Mouse (Mus musculus): Measurements from ENCODE around the gene Nedd9.
"Not testable (repeated sequence)": the region's sequence is repeated elsewhere in the genome, so short reads cannot be mapped to it uniquely, and the experiment has no call there.

The Nedd9 gene

DNA sequence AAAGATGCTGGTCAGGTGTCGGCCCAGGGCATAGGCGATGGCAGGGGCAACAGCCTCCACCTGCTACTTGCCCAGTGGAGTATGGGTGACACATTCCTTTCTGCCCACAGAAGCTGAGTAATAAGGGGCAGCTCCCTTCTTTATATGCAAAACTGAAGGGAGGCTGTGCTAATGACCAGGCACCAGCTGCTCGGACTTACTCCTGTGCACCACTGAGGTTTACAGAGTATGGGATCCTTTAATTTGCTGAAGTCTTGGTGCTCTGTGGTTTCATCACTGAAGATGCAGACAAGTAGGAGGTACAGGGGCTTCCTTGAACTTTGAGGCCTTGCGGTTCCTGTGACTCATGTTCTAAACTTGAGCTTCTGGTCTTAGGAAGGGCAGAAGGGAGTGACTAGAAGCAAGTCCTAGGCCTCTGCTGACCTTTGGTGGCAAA lies 120.0 kb downstream of the Nedd9 start:
- no peak for DNase-seq

DNA sequence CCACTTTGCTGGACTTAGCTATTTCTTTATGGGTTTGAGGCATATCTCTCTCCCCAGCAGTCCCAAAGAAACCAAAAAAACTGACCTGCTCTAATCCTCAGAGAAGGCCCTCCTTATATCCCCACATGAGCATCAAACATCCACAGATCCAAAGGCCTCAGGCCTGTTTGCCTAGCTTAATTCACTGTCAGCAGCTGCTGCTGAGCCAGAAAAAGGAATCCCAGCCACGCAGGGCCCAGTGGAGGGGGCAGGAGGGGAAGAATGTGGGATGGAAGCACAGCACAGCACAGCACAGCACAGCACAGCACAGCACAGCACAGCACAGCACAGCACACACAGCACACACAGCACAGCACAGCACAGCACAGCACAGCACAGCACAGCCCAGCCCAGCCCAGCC lies 120.6 kb downstream of the Nedd9 start:
- not testable (repeated sequence) for DNase-seq

DNA sequence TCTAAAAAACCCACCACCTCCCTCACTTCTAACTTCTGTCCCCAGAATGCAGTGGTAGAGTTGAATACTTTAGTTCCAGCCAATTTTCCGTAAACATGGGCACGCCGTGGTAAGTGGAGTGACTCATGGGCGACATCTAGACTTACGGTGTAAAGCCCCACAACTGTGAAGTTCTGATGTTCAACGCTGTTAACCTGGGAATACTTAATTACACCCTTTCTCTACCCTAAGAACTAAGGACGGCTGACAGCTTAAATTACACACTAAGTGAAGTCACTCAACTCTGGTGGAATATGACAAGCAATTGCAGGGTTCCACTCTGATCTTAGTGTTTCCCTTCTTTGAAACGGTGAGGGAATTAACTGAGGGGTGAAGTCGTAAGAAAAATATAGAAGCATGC lies 122.9 kb downstream of the Nedd9 start:
- no peak for DNase-seq

DNA sequence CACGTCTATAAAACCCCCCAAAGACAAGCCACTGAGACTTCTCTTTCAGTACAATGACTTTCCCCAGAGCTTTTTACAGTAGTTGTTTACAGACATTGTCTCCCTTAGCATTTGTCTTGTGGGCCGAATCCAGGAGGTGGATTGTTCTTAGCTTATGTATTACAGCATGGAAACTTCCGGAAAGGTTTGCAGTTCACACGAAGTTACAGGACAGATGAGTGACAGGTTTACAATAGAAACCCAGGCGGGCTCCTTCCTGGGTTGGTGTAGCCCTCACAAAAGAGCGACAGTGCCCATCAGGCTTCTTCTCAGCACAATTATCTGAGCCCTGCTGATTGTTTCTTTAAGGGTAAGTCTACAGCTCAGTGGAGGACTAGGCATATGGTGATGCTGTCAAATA lies 124.3 kb downstream of the Nedd9 start:
- no peak for DNase-seq

DNA sequence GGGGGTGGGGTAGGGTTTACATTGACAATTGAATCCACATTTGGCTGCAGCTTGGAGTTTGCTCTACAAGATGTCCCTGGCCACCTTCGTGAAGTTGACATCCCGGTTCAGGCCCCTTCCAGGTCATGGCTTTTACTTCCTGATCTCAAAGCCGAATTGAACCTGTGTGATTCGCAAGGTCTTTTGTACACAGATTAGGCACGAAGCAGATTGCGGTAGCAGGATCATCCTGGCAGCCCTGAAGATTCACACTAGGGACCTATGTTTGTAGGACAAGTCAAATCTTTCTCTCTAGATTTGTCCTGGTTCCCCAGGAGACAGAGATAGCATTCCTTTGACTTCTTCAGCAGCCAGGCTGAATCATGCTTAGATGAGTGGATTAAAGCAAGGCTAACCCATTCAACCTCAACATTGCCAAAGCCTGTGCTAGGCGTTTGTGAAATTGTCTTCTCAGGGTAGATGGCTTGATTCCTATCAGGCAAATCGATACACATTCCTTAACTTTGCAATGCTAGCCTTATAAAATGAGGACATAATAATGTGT lies 126.8 kb downstream of the Nedd9 start:
- DNase-seq, result no peak

DNA sequence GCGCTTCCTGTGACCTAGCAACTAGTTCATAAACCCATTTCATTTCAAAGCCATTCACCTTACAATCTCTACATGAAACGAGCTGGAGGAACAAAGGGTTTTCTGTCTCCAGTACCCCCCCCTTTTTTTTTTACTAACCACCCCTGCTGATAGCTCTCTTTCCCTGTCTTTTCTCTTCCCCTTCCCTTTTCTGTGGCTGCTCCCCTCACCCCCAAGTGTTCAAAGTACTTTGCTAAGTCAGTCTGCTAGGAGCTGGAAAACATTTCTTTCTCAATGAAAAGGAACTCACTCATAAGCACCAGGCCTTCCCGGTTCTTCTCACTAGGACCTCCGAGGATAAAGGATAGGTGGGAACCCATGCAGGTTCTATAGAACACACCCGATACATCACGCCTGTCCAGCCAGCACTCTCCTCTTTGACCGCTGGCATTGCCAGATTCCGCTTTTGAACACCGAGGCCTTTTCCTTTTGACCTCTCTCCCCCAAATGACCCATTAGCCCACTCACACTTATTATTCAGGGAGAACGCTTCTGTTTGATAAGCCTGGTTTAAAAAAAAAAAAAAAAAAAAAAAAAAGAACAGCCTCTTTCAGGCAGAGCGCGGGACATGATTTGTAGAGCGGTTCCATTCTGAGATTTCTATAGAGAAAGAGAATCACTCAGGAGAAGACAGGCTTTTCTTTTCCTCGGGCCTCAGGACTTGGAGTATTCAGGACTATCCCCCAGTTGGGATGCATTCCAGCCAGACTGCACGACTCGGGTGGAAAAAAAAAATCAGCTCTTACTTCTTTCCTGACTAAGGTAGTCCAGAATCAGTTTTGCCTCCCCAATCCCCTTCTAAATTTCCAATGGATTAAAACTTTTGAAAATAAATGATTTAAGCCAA lies 127.6 kb downstream of the Nedd9 start:
- DNase-seq, result no peak

DNA sequence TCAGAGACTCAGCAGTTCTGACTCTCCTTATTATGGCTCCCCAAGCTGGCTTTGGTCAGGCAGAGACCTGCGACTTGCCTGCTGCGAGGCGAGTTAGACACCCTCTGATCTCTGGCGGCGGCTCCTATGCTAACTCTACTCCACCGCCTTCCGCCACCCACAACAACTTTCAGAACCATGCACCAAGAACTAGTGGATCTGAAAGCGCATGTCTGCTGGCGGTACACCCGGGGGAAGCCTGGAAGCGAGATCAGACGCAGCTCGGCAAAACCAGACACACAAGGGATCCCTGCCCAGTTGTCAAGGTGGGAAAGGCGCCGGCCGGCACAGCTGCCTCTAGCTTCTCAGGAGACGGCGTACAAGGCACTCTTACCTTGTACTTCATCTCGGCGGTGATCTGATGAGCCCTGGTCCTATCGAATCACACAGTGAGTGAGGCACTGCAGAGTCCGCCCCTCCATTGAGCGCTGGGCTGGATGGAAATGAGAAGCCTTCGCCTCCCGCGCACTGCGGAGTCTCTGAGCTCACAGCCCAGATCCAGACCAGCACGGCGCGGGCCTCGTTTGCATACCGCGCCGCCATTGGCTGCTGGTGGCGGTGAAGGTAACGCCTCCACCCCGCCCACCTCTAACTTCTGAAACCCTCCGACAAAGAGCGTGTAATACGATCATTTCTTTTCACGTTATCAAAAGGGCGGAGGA lies 128.5 kb downstream of the Nedd9 start:
- peak; percentile 97 for DNase-seq

DNA sequence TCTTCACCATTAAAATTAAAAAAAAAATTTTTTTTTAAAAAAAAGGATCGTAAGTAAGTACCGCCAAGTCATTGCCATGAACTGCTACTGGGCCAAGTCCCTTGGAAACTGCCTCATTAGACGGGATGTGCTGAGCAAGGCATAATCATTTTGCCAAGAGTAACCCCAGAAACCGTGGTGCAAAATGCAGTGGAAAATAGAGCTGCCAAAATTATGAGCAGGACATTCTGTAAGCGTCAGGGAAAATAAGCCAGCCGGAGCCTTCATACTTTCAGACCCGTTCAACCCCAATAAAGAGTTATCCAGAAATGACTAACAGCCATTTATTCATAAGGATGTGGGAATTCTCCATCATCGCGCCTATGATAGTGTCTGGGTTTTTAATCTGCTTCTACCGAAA lies 129.2 kb downstream of the Nedd9 start:
- peak; percentile 54 to 66 for DNase-seq

DNA sequence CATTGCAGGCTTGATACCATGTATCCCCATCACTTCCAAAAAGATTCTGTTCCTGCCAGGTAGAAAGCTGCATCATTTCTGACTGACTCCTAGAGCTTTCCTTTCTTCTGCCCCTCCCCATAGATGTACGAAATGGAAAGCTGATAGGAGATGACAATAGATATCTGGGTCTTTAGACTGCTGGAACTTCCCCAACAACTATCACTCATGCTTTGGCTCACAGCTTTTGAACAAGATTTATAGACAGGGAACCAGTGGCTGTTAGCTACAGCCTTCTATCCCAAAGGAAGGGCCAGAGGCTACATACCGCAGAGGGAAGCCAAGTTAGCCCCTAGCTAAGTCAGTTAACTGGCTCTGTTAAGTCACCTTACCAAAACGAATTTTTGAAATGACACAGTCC lies 129.6 kb downstream of the Nedd9 start:
- DNase-seq, result no peak

DNA sequence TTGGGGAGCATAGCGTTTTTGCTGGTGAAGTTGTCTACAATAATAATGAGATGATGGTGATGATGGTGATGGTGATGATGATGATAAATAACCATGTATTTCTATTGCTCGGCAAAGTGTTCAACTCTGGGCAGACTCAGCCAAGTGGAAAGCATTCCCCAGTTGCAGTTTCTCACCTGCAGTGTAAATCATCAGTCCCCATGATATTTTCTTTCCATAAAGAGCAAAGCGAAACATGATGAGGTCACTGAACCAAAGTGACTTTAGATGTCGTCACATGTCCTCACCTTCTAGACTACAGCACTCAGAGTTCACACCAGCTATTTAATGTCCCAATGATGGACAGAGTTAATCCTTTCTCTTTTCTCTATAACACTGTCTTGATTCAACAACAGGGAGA lies 130.0 kb downstream of the Nedd9 start:
- no peak for DNase-seq

DNA sequence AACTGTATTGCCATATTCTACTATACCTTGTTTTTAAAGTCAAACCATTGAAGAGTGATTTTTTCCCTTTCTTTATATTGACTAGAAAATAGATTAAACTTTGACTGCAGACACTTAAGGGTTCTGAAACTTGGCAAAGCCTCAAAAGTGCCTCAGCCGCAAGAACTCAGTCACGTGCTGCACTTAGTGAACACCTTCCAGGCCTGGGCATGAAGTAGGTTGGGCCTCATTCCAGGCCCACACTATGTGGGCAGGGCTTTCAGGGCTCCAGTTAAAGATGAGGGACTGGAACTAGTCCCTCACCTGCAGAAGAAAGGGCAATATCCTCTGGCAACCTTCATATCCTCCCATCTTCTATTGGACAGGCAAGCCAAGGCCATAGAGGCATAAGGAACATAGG lies 131.6 kb downstream of the Nedd9 start:
- DNase-seq, result peak; percentile 82 to 91

DNA sequence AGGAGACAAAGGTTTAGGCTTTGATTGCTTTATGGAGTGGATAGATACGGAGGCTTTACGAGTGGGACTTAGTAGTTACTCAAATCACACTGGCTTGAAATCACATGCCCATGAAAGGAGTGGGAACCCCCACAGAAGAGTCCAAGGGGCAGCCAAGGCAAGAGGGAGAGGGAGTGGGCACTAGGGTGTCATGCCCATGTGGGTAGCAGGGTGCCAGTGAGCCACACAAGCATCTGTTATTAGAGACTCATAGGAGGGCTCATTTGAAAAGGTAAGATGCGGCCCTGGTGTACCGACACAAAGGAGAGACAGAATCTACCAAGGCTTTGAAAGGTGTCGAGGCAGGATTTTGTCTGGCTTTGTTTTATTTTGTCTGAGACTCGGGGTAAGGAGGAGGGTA lies 132.6 kb downstream of the Nedd9 start:
- DNase-seq, result peak in 1 of 2 experiments; percentile 39

DNA sequence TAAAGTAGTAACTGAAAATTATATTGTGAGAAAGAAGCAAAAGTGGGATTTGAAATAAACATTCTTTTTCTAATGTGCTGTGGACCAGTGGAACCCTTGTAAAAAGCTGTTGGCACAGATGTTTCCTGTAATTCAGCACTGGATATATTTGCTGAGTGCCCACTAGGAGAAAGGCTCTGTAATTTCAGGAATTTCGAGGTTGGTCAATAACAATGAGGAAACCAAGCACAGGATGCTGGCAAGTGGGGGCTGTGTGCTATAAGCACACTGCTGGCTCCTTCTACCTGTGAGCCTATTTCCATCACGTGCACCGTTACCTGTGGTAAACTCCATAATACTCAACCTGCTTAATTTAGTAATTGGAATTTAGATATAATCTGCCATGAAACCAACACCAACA lies 133.5 kb downstream of the Nedd9 start:
- DNase-seq, result no peak

DNA sequence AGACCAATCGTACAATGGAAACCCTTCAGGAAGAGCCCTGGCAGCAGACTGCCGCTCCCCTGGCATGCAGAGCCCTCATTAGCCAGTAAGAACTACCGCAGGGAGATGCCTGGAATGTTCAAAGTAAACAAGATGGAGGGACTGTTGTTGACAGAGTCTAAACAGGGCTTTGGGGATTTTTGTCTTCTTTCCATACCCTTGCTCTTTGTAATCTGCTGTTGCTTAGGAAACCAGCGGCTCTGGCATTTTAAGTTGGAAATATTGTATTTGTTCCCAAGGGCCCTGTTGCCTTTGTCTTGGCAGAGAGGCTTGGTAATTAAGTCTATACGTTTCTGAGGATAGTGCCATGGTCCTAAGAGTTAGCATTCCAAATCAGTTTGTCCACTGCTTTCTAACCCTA lies 134.8 kb downstream of the Nedd9 start:
- no peak for DNase-seq

DNA sequence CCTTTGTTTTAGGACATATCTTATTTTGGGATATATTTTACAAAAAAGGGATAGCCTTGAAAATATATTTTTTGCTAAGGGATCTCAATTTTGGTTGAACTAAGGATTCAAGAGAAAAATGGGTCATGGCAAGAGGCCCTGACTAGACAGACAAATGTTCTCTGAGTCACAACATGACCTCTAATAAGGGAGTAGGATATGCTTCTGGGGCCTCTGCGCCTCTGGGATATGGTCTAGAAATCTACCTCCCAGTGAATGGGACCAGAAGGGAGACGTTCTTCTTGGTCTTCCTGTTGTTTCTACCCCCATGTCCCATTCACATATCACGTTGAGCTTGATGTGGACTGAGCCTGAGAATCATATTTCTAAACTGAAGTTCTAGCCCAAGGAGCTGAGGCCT lies 136.6 kb downstream of the Nedd9 start:
- no peak for DNase-seq

DNA sequence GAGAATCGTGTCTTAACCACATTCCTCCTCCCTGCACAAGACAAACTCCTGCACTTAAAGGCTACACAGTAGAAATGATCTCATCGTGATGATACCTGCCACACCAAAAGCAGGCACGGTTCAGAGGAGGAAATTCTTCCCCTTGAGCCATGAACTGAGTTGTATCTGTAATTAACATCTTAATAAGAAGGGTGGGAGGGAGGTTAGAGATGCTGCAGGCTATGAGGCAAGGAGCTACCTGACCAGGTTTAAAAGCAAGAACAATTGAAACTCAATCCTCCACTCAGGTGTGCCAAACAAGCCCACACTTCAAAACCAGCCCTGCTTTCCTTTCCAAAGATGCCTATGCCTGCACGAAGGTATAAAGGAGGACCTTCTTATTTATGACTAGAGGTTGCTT lies 137.4 kb downstream of the Nedd9 start:
- DNase-seq, result no peak

DNA sequence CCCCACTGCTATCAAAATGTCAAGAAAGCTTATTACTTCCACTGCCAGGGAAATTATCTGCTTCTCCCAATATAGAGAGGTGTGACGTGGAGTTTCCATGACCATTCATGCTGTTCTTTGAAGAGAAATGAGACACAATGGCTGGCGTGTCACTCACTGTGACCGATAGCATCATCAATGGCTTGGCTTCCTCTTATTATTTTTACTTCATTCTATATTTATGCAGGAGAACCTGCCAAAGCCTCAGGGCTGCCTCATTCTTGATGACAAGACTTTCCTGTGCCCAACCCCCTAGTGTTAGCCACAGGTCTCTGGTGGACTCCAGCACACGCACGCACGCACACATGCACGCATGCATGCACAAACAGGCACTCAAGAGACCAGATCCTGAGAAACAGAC lies 141.4 kb downstream of the Nedd9 start:
- peak; percentile 45 to 75 for DNase-seq

DNA sequence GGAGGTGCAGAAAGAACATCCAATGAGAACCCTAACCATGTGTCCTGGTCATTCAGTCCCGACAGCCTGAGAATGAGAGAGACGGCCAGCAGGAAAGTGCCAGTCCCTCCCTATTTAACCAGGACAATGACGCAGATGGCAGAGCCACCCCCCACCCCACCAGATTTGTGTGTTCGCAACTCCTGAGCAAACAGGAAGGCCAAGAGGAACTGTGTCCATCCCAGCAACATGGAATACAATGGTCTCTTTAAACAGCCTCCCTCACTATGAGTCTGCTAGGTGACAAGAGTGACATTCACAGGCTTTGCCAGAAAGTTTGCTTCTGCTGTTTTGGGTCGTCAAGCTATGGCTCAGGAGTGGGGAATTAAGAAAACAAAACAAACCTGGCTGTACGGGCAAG lies 141.9 kb downstream of the Nedd9 start:
- peak; percentile 46 to 67 for DNase-seq

DNA sequence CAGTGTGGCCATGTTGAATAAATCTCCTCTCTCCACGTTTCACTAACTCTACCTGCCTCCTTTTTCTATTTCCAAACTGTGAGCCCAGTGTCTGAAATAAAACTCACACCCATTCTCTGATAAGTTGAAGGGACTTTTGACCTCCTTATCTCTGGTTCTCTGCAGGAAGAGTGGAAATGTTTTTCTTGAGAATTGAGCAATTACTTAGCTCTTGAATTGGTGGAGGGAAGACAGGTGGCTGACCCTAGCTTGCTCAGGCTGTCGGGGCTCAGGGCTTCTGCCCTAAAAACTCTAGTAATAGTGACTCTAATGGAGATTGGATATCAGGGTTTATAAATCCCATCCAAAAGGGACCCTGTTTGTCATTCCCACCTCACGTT lies 143.3 kb downstream of the Nedd9 start:
- no peak for DNase-seq

DNA sequence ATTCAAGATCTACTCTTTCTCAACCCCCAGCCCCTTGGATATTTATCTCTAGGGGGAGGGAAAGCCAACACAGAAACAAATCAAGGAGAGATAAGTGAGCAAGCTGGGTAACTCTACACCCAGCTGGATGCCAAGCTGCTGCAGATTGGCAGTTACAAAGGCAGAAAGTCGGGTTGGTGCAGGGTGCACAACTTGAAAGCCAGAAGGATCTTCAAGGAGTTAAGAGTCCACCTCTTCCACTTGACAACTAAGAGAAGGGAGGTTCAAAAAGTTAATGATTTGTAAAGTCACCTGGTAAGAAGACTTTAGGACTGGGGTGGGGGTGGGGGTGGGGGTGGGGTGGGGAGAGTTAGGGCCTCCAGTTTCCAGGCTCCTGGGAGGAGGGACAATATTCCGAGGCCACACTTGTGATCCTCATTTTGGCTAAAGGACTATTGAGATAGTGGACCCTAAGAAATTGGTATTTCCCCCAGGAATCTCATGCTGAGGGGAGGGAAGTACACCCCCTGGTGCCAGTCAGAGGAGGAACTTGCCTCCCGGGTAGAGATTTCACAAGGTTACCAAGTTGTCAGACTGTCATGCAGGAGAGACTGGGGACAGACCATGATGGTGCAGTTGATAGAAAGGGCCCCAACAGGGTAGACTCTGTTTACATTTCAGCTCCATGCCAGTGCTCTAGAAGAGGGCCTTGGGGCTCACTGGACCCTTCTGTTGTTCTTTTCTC lies 143.8 kb downstream of the Nedd9 start:
- peak; percentile 63 to 73 for DNase-seq

DNA sequence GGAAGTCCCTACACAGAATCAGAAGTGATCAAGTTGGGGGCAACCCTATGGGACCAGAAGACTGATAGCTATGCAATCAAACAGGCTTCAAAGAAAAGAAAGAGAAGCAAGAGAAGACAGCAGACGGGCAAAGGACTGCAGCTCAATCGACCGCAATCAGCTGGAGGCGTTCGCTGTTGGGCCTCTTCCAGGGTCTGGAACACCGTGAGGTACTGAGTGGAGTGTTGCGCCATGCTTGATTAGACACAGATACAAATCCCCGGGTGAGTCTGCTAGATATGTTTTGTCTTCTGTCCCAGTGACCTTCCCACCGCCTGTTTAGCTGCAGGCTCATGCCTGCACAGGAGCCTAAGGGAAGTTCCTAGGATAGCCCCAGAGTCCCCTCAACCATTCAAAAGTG lies 145.7 kb downstream of the Nedd9 start:
- peak; percentile 69 to 78 for DNase-seq

DNA sequence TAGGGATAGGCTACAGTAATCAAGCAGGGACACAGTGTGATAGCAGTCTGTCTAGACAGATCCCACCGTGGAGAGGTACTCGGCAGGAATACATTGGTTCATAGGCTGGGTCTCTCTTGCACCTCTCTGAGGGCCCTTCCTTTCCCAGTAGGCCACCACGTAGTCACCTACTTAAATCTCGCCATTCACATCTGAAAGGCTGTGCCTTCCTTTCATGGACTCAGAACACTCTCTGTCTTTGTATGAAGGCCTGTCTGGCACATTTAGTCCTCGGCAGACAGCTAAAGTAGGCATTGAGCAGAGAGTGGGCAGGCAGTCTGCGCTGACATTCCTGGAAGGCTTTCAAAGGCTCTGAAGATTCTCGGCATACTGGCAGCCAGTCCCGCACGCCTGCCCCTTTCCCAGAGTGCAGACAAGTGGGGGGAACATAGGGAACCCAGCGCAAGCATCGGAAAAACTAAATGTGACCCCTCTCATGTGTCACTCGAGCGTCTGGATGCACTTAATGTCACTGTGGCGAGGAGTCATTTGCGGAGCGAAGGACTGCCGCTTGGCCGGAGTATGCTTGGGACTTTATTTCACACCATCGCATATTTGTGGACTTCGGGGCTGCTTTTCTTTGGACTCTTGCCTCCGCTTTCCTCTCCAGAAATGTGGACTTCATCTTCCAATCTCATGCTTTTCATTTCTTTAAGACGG lies 147.4 kb downstream of the Nedd9 start:
- peak; percentile 53 for DNase-seq

DNA sequence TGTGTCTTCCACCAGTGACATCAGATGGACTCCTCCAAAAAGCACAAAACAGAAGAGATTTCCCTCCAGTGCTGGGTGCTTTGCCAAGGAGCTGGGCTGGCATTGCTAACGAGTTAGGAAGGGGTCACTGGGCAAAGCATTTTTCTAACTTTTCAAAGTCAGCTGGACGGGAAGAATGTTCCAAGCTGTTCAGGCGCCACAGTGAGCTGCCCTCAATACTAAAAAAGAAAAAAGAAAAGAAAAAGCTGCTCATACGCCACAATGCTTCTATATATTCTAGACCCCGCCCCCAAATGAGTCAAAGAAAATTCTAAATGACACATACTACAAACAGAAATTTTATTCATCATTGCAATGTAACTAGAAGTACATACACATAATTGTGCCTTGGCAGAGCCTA lies 148.0 kb downstream of the Nedd9 start:
- peak; percentile 79 to 80 for DNase-seq
